Mouse (Mus musculus) liver, embryonic 13.5 days (tissue): ENCODE results near the gene Ferd3l. TPM values are rescaled to one million over a fixed set of nuclear protein-coding genes. Genes with fewer than 3 reads are reported as not detected.

Experiments
- ATAC-seq: fragments of 200-750 bp; cut with Nextera tagmentation; 2 replicates; pipeline ENCODE4 v1.8.0; 2017; ENCODE audit warnings: low read depth, mild to moderate bottlenecking, moderate number of reproducible peaks, moderate library complexity
- DNase-seq: peaks from one replicate; pipeline ENCODE4 v3.0.0; 2022
- H3K27ac ChIP-seq: fragments of 300-500 bp; sonication (generic); 2 replicates; pipeline ENCODE4 v1.5.1; 2015; ENCODE audit warnings: moderate library complexity, mild to moderate bottlenecking, inconsistent platforms
- H3K27me3 ChIP-seq: fragments of 300-500 bp; sonication (generic); 2 replicates; pipeline ENCODE4 v1.6.1; 2015; ENCODE audit warnings: mild to moderate bottlenecking, inconsistent platforms
- H3K36me3 ChIP-seq: fragments of 300-500 bp; sonication (generic); 2 replicates; pipeline ENCODE4 v1.6.1; 2015; ENCODE audit warnings: mild to moderate bottlenecking, inconsistent platforms
- H3K4me1 ChIP-seq: fragments of 300-500 bp; sonication (generic); replicated peaks from 2 replicates; pipeline ENCODE4 v1.6.1; 2015; ENCODE audit warnings: inconsistent platforms
- H3K4me2 ChIP-seq: fragments of 300-500 bp; sonication (generic); 2 replicates; pipeline ENCODE4 v1.6.1; 2015; ENCODE audit warnings: inconsistent platforms, mild to moderate bottlenecking, moderate library complexity
- H3K4me3 ChIP-seq: fragments of 300-500 bp; sonication (generic); replicated peaks from 2 replicates; pipeline ENCODE4 v1.5.1; 2015; ENCODE audit warnings: mild to moderate bottlenecking, inconsistent platforms
- H3K9ac ChIP-seq: fragments of 300-500 bp; sonication (generic); 2 replicates; pipeline ENCODE4 v1.6.1; 2015; ENCODE audit warnings: mild to moderate bottlenecking, inconsistent platforms
- H3K9me3 ChIP-seq: fragments of 300-500 bp; sonication (generic); replicated peaks from 2 replicates; pipeline ENCODE4 v1.6.1; 2016; ENCODE audit warnings: inconsistent platforms
- WGBS: fragments of 180-500 bp; shearing (Covaris S2); methylation state at CpG from one replicate; pipeline ENCODE4 v1.1.7; 2015; ENCODE audit not compliant: insufficient replicate concordance; 5-methylcytosine and 5-hydroxymethylcytosine counted together
- polyA plus RNA-seq: library from polyadenylated mRNA; unstranded; fragments of >200 nt; fragmentation: Nextera tagmentation; extraction: Ambion mirVana; gene quantifications from 2 replicates; pipeline ENCODE4 v1.2.1, GENCODE M21; 2015

Ferd3l gene
- not detected in 2 replicates for polyA plus RNA-seq

DNA sequence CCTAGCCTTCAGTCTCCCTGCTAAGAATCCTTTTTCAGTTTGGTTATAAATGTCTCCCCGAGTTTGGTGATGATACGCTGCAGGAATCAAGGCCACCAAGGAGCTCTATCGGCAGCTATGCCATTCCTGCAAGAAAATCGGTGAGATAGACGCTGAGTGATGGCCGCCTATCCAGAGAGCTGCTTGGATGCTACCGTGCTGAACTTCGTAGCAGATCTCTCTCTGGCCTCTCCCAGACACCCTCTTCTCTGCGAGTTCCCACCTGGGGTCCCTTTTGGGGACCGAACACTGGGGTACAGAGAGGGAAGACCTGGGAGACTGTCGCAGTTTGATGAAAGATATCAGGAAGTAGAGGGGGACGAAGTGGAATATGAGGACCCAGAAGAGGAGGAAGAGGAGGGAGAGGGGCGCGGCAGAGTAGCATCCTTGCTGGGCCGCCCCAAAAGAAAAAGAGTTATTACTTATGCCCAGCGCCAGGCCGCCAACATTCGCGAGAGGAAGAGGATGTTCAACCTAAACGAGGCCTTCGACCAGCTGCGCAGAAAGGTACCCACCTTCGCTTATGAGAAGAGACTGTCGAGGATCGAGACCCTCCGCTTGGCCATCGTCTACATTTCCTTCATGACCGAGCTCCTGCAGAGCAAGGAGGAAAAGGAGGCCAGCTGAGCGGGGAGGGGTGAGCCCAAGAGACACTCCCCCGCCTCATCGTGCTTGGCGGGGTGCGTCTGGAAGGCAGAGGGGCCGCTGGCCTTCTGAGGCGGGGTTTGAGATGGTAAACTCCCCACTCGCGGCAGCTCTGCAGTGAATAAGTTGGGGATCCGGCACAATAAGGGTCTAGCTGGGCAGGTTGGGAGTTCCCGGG, at the start of gene Ferd3l:
TSS of gene Ferd3l (plus strand) at position 95 of the 862 bp plus-strand sequence.
- 1% methylated on average over 39 of the region's 39 CpGs for WGBS
- Histone ChIP-seq H3K9ac (no peak within 1 kb of the TSS), H3K27me3 (peaks cover 34% of the 10 kb centered on the region), H3K27ac (no peak within 1 kb of the TSS), H3K9me3 (no peaks in the 10 kb centered on the region), H3K4me3 (no peak within 1 kb of the TSS), H3K4me1 (no peaks in the 10 kb centered on the region), H3K36me3 (no peaks in the 10 kb centered on the region), H3K4me2 (no peak within 1 kb of the TSS; the same call in 1 of the 2 replicates)
- no peak for DNase-seq
- ATAC-seq = no peak

- ATAC-seq (no peak), DNase-seq (no peak)
- Histone ChIP-seq H3K9me3 (no peaks in the 10 kb centered on the region), H3K27me3 (no peaks in the 10 kb centered on the region), H3K9ac (no peak overlapping the region), H3K36me3 (no peaks in the 10 kb centered on the region), H3K27ac (no peak overlapping the region), H3K4me1 (no peaks in the 10 kb centered on the region), H3K4me3 (no peak overlapping the region), H3K4me2 (no peak overlapping the region)
- WGBS = 46% methylated on average over 2 of the region's 2 CpGs
Observed at GRCm38 (mm10) chr12:33893956-33894355, 34.3 kb upstream of the Ferd3l start.

GRCm38 (mm10) chr12:33894621-33895020, 33.6 kb upstream of the Ferd3l start:
- DNase-seq = no peak
- H3K27ac ChIP-seq = no peak overlapping the region
- H3K4me3 ChIP-seq = no peak overlapping the region
- no peaks in the 10 kb centered on the region for H3K9me3 ChIP-seq
- no peaks in the 10 kb centered on the region for H3K4me1 ChIP-seq
- H3K4me2 ChIP-seq = no peak overlapping the region
- H3K9ac ChIP-seq = no peak overlapping the region
- WGBS = 45% methylated on average over 1 of the region's 1 CpGs
- no peaks in the 10 kb centered on the region for H3K36me3 ChIP-seq
- ATAC-seq = no peak
- no peaks in the 10 kb centered on the region for H3K27me3 ChIP-seq

GRCm38 (mm10) chr12:33926751-33927150, 1.5 kb upstream of the Ferd3l start:
- H3K4me1 ChIP-seq = no peaks in the 10 kb centered on the region
- no peak overlapping the region for H3K9ac ChIP-seq
- WGBS = 5% methylated on average over 3 of the region's 3 CpGs
- no peaks in the 10 kb centered on the region for H3K9me3 ChIP-seq
- ATAC-seq (no peak), DNase-seq (no peak)
- no peak overlapping the region for H3K27ac ChIP-seq
- H3K4me3 ChIP-seq = no peak overlapping the region
- peaks cover 34% of the 10 kb centered on the region for H3K27me3 ChIP-seq
- no peaks in the 10 kb centered on the region for H3K36me3 ChIP-seq
- H3K4me2 ChIP-seq = no peak overlapping the region

DNA sequence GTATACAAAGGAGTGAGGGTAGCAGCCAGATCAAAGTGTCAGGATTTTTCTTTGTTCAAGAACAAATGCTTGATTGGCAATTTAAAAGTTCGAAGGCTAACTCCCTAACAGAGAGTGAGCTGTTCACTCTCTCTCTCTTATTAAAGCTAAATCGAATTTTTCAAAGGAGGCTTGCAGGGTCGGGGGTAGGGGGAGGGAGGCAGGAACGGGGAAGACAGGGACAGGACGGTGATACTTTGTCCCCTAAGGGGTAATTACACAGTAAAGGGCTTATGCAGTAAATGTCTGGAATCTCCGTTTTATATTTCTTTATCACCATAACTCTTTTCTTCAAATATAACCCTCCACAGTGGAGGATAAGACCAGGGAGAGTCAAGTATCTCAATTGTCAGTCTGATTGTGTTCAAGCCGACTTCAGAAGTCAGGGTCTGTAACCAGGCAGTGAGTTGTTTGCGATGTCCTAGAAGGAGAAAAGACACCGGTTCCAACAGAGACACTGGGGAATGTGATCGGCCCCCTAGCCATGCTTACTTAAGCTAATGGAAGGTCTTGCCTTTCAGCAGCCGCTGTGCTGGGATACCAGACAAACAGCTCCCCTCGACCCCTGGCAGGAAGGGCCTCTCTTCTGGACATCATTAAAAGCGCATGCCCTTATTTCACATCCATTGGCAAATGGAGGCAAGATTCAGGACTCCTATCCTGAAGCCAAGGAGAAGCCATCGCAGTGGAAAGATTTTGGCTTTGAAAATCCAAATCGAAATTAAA, 709 bp upstream of the Ferd3l start:
- Histone ChIP-seq H3K4me2 (no peak overlapping the region), H3K36me3 (no peaks in the 10 kb centered on the region), H3K27me3 (peaks cover 34% of the 10 kb centered on the region), H3K9ac (no peak overlapping the region), H3K9me3 (no peaks in the 10 kb centered on the region), H3K4me1 (no peaks in the 10 kb centered on the region), H3K27ac (no peak overlapping the region), H3K4me3 (no peak overlapping the region)
- DNase-seq (no peak), ATAC-seq (no peak)
- WGBS = 5% methylated on average over 15 of the region's 15 CpGs

- Histone ChIP-seq H3K27ac (no peak overlapping the region), H3K4me2 (no peak overlapping the region), H3K27me3 (peaks cover 49% of the 10 kb centered on the region), H3K9ac (no peak overlapping the region), H3K9me3 (no peaks in the 10 kb centered on the region), H3K4me1 (0 out of 2 replicates have a peak, but pooled peaks cover 6% of the 10 kb centered on the region), H3K36me3 (no peaks in the 10 kb centered on the region), H3K4me3 (no peak overlapping the region)
- DNase-seq = no peak
- 9% methylated on average over 3 of the region's 3 CpGs for WGBS
- ATAC-seq = no peak
Observed at GRCm38 (mm10) chr12:33952843-33953242, 24.6 kb downstream of the Ferd3l start.

DNA sequence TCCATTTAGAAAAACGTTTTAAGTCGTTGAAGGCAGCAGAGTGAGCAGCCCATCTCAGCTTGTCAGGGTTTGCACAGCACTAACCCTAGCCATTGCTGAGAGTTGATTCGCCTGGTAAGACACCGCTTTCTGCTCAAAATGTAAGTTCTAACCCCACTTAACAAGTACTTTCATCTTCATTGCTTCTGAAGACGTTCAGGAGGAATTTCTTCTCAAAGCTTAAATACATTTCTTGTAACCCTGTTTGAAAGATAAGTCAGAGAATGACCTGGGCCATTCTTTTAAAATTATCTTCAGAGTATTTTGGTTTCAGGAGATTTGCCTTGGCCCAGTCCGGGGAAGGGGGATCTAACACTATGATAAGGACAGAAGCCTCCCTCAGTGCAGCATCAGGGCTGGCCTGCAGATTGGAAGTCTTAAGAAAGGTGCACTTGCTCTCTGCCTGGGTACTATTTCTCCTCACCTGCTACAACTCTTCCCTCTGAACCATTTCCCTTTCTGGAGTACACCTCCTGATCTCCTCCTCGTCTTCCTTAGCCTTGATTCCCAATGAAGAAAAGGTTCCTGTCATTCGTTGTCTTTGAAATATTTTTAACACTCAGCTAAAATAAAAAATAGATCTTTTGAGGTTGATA, 26.8 kb downstream of the Ferd3l start:
- no peak overlapping the region for H3K27ac ChIP-seq
- no peak for DNase-seq
- no peak overlapping the region for H3K4me2 ChIP-seq
- WGBS = 17% methylated on average over 8 of the region's 8 CpGs
- peaks cover 67% of the 10 kb centered on the region for H3K27me3 ChIP-seq
- H3K9me3 ChIP-seq = no peaks in the 10 kb centered on the region
- H3K4me1 ChIP-seq = peaks cover 11% of the 10 kb centered on the region; the same call in 1 of the 2 replicates
- no peaks in the 10 kb centered on the region for H3K36me3 ChIP-seq
- ATAC-seq = no peak
- no peak overlapping the region for H3K4me3 ChIP-seq
- no peak overlapping the region for H3K9ac ChIP-seq

- Histone ChIP-seq H3K9ac (no peak overlapping the region), H3K9me3 (no peaks in the 10 kb centered on the region), H3K4me2 (no peak overlapping the region), H3K4me1 (peaks cover 11% of the 10 kb centered on the region; the same call in 1 of the 2 replicates), H3K4me3 (no peak overlapping the region), H3K27ac (no peak overlapping the region), H3K36me3 (no peaks in the 10 kb centered on the region), H3K27me3 (peaks cover 73% of the 10 kb centered on the region)
- 2% methylated on average over 28 of the region's 28 CpGs for WGBS
- ATAC-seq (no peak), DNase-seq (no peak)
Observed at GRCm38 (mm10) chr12:33955606-33956295, 27.5 kb downstream of the Ferd3l start.

DNA sequence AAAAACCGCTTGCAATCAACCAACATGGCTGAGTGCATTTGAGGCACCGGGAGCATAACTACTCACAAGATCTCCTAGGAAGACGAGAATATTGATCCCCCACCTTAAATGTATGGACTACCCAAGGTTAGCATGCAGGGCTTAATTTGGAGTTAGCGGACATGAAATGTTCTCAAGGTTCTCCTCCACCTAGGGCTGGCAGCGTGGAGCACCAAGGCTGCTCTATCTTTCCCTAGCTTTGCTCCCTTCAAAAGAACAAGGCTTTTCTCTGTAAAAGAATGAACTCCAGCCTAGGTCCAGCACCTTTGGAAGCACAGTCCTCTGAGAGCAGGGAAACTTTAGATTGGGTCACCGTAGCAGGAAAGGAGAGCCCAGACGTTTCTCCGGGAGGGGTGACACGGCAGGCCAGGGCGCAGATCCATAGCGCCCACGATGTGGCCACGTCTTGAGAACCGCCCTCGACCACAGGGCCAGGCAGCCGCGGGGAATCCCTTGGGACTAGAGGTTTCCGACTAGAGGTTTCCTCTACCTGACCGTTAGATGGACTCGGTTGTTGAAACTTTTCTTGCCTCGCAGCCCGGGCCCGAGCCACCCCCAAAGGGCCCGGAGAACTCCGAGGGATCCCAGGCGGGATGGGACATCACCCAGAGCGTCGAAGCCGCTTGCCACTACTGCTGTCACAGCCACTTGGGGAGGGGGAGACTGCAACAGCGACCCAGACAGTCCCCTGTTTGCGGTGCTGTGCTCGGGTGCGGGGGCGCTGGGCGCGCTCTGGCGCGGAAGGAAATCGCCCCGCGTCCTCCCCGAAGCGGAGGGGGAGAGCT, 28.6 kb downstream of the Ferd3l start:
- 2% methylated on average over 41 of the region's 43 CpGs for WGBS
- ATAC-seq = 0 out of 2 replicates have a peak, but pooled peaks have one; percentile 10
- Histone ChIP-seq H3K27me3 (peaks cover 80% of the 10 kb centered on the region), H3K4me1 (peaks cover 11% of the 10 kb centered on the region; the same call in 1 of the 2 replicates), H3K4me3 (peak overlapping the region; percentile 52), H3K4me2 (peak overlapping the region; percentile 60), H3K27ac (no peak overlapping the region), H3K9ac (no peak overlapping the region), H3K9me3 (no peaks in the 10 kb centered on the region), H3K36me3 (no peaks in the 10 kb centered on the region)
- DNase-seq = no peak
